Mouse (Mus musculus) heart, embryonic 14.5 days (tissue): ENCODE measurements at regions not wholly inside any gene's neighbourhood (a gene's known extent, or its start where the extent isn't known, plus 50 kb on each side); places are given as distances from the start of the nearest gene placed in this dataset.

Experiments
- ATAC-seq: fragments of 200-750 bp; cut with Nextera tagmentation; 2 replicates; pipeline ENCODE4 v1.8.0; 2017; ENCODE audit warnings: low read depth, moderate TSS enrichment; ENCODE audit not compliant: insufficient number of reproducible peaks, insufficient read depth, low FRiP score
- H3K27ac ChIP-seq, 2 experiments: fragments of 200-500 bp in 1 of 2; fragments of 300-500 bp in 1 of 2; sonication (generic) in 1 of 2; replicated peaks in 1 of 2; 2 replicates each; pipeline ENCODE4 v1.5.1; 2012 to 2014; ENCODE audit warnings: low read depth in 2 of 2, low read length in 2 of 2, control low read depth in 1 of 2, mild to moderate bottlenecking in 1 of 2, mixed read lengths in 1 of 2; ENCODE audit not compliant: control insufficient read depth in 1 of 2, insufficient read depth in 1 of 2
- H3K27me3 ChIP-seq: fragments of 300-500 bp; sonication (generic); 2 replicates; pipeline ENCODE4 v1.6.1; 2014; ENCODE audit warnings: mild to moderate bottlenecking, low read length, control low read depth; ENCODE audit not compliant: control insufficient read depth, insufficient read depth
- H3K36me3 ChIP-seq: fragments of 300-500 bp; sonication (generic); 2 replicates; pipeline ENCODE4 v1.6.1; 2014; ENCODE audit warnings: mild to moderate bottlenecking, control low read depth, low read length, mixed read lengths; ENCODE audit not compliant: control insufficient read depth, insufficient read depth
- H3K4me1 ChIP-seq, 2 experiments: fragments of 200-500 bp in 1 of 2; fragments of 300-500 bp in 1 of 2; sonication (generic) in 1 of 2; 2 replicates each; pipeline ENCODE4 v1.6.1; 2012 to 2014; ENCODE audit warnings: low read length in 2 of 2, control low read depth in 1 of 2, mixed read lengths in 1 of 2; ENCODE audit not compliant: control insufficient read depth in 2 of 2, insufficient read depth in 2 of 2
- H3K4me2 ChIP-seq: fragments of 300-500 bp; sonication (generic); 2 replicates; pipeline ENCODE4 v1.6.1; 2014; ENCODE audit warnings: mild to moderate bottlenecking, low read length
- H3K4me3 ChIP-seq, 2 experiments: fragments of 200-500 bp in 1 of 2; fragments of 300-500 bp in 1 of 2; sonication (generic) in 1 of 2; 2 replicates each; pipeline ENCODE4 v1.5.1; 2012 to 2014; ENCODE audit warnings: low read length in 2 of 2, mild to moderate bottlenecking in 2 of 2, control low read depth in 1 of 2, low read depth in 1 of 2, moderate library complexity in 1 of 2; ENCODE audit not compliant: control insufficient read depth in 1 of 2, insufficient read depth in 1 of 2
- H3K9ac ChIP-seq: fragments of 300-500 bp; sonication (generic); 2 replicates; pipeline ENCODE4 v1.6.1; 2014; ENCODE audit warnings: mild to moderate bottlenecking, low read length
- H3K9me3 ChIP-seq: fragments of 300-500 bp; sonication (generic); 2 replicates; pipeline ENCODE4 v1.6.1; 2016; ENCODE audit warnings: low read length, control low read depth; ENCODE audit not compliant: control insufficient read depth
- WGBS: fragments of 180-500 bp; shearing (Covaris S2); extraction: QIAGEN DNeasy Blood & Tissue Kit; methylation state at CpG from one replicate; pipeline ENCODE4 v1.1.7; 2014; 5-methylcytosine and 5-hydroxymethylcytosine counted together

DNA sequence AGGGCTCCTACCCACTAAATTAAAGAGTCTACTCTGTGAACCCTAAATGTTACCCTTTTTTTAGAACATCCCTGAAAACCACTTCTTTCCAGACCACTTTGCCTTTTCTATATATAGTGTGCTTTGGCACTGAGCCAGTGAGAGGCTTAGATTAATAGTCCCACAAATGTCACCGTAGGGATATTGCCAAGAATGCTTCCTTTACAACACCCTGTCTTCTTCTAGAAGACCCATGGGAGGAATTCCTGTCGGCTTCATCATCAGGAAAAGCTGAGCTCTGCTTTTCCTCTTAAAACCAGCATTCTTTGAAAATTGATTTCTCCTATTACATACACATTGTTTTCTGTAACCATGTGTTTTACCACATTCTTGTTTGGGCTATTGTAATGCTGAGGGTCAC is 768.1 kb downstream of the Gm9195 start:
- Histone ChIP-seq H3K4me1 (peaks cover 0 to 6% of the 10 kb centered on the region in 2 experiments; a peak in 1 of 4 replicates), H3K36me3 (no peaks in the 10 kb centered on the region), H3K4me3 (no peak overlapping the region), H3K4me2 (no peak overlapping the region; the same call in 1 of the 2 replicates), H3K9me3 (no peaks in the 10 kb centered on the region), H3K27ac (no peak overlapping the region), H3K9ac (no peak overlapping the region), H3K27me3 (no peaks in the 10 kb centered on the region)
- 15% methylated on average over 2 of the region's 2 CpGs for whole genome bisulfite sequencing
- no peak for ATAC-seq

GRCm38 (mm10) chr14:71709528-71710289 is 781.9 kb downstream of the Gm9195 start:
- ATAC-seq: no peak
- Histone ChIP-seq H3K4me3 (no peak overlapping the region), H3K27me3 (no peaks in the 10 kb centered on the region), H3K9me3 (no peaks in the 10 kb centered on the region), H3K27ac (no peak overlapping the region), H3K36me3 (no peaks in the 10 kb centered on the region), H3K9ac (no peak overlapping the region), H3K4me2 (no peak overlapping the region), H3K4me1 (0 out of 4 replicates have a peak, but pooled peaks cover 0 to 4% of the 10 kb centered on the region in 2 experiments)
- 25% methylated on average over 5 of the region's 5 CpGs for WGBS

- no peak overlapping the region for H3K27ac ChIP-seq
- no peaks in the 10 kb centered on the region for H3K9me3 ChIP-seq
- no peaks in the 10 kb centered on the region for H3K4me1 ChIP-seq
- H3K4me3 ChIP-seq: no peak overlapping the region
- WGBS: 84% methylated on average over 3 of the region's 3 CpGs
- H3K4me2 ChIP-seq: no peak overlapping the region
- H3K9ac ChIP-seq: no peak overlapping the region
- no peaks in the 10 kb centered on the region for H3K27me3 ChIP-seq
- no peaks in the 10 kb centered on the region for H3K36me3 ChIP-seq
- no peak for ATAC-seq
These were observed 798.7 kb downstream of the Gm9195 start for GRCm38 (mm10) chr14:71692752-71693437.

DNA sequence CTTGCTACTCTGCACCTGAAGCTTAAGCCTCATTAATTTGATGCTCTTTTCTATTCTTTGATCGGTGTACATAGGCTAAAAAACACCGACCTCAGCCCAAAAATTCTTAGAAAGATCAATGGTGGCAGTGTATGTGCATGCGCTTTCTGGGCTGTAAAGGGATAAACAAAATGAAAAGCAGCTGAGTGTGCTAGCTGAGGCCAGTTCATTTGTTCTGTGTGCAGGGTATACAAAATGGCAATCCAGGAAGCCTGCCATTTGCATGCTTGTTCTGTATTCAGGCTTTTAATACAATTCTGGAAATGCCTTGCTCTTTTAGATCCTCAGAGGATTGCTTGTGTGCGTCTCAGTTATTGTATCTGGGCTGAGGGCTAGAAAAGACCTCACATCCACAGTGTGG is 817.1 kb downstream of the Gm9195 start:
- no peak overlapping the region for H3K4me3 ChIP-seq

DNA sequence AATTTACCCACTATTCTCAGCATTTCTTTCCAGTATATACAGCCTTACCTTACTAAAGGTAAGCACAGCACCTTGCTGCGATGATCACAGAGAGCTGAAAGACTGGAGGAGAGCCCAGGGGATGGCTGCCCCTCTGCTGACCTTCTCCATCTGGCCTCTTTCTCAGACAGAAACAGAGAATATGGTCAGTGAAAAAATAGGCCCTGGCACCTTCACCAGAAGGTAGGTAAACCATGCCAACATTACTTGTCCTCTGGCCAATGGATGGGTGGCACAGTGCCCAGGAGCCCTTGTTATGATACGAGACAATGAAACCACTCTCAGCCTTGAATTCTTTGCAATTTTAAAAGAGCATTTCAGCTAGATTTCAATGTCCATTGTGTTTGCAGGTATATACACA is 817.8 kb downstream of the Gm9195 start:
- no peak for ATAC-seq
- WGBS: 71% methylated on average over 2 of the region's 2 CpGs
- Histone ChIP-seq H3K27me3 (no peaks in the 10 kb centered on the region; the same call in 1 of the 2 replicates), H3K27ac (no peak overlapping the region), H3K36me3 (no peaks in the 10 kb centered on the region), H3K4me2 (no peak overlapping the region), H3K4me1 (no peaks in the 10 kb centered on the region), H3K9me3 (no peaks in the 10 kb centered on the region), H3K9ac (no peak overlapping the region), H3K4me3 (no peak overlapping the region)

More for the DNA sequence above, 817.1 kb downstream of the Gm9195 start:
- no peaks in the 10 kb centered on the region; the same call in 1 of the 2 replicates for H3K27me3 ChIP-seq
- ATAC-seq: no peak
- H3K27ac ChIP-seq: no peak overlapping the region
- no peak overlapping the region for H3K9ac ChIP-seq
- no peak overlapping the region for H3K4me2 ChIP-seq
- 84% methylated on average over 4 of the region's 4 CpGs for WGBS
- H3K4me1 ChIP-seq: no peaks in the 10 kb centered on the region
- no peaks in the 10 kb centered on the region for H3K36me3 ChIP-seq
- no peaks in the 10 kb centered on the region for H3K9me3 ChIP-seq

DNA sequence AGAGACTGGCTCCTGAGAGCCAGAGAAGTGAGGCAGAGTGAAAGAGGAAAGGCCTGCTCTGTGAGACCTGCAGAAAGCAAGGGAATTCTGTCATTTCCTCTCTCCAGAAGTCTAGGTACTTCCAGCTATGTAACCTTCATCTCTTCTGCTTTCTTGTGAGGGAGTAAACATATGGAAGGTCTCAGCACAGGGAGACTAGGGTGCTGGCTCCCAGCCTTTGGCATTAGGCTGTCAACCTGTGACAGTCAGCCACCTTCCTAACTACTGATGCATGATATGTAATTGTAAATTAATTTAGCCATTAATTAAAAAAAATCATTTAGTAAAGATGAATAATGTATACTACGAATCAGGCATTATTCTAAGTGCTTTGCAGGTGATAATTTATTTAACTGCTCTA is 819.2 kb downstream of the Gm9195 start:
- Histone ChIP-seq H3K4me2 (no peak overlapping the region), H3K36me3 (no peaks in the 10 kb centered on the region), H3K4me1 (no peaks in the 10 kb centered on the region), H3K9me3 (no peaks in the 10 kb centered on the region), H3K9ac (no peak overlapping the region), H3K4me3 (no peak overlapping the region), H3K27me3 (no peaks in the 10 kb centered on the region; the same call in 1 of the 2 replicates), H3K27ac (no peak overlapping the region)
- 60% methylated on average over 1 of the region's 1 CpGs for WGBS
- ATAC-seq: no peak

DNA sequence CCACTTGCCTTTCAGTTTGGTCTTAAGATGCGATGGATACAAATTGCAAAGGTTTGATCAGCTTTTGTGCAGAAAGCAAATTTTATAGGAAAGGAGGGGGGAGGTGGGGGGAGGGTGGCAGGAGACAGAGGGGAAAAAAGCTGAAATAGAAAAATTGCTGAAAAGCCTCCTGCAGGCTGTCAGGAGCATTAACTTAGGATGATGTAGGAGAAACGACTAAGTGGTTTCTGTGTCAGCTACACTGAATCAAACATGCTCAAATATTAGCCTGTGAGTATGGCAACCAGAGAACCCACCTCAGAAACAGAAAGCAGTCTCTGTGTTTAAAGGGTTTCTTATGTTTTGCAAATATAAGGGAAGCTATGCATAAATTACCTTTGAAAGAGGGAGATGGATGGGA is 819.6 kb downstream of the Gm9195 start:
- Histone ChIP-seq H3K4me3 (no peak overlapping the region), H3K4me1 (no peaks in the 10 kb centered on the region), H3K4me2 (no peak overlapping the region), H3K36me3 (no peaks in the 10 kb centered on the region), H3K27me3 (no peaks in the 10 kb centered on the region; the same call in 1 of the 2 replicates), H3K9ac (no peak overlapping the region), H3K9me3 (no peaks in the 10 kb centered on the region), H3K27ac (no peak overlapping the region)
- no peak for ATAC-seq
- 62% methylated on average over 2 of the region's 2 CpGs for WGBS
